Mouse (Mus musculus): Measurements from ENCODE around the gene Ankrd50.

Ankrd50 gene

GRCm38 (mm10) chr3:38484191-38485106 lies at the start of gene Ankrd50:
Gene Ankrd50 (minus strand): TSS chr3:38484844.
- DNase-seq (ENCODE audit: low spot score in 2 of 2) = peak; percentile 98 to 99

DNA sequence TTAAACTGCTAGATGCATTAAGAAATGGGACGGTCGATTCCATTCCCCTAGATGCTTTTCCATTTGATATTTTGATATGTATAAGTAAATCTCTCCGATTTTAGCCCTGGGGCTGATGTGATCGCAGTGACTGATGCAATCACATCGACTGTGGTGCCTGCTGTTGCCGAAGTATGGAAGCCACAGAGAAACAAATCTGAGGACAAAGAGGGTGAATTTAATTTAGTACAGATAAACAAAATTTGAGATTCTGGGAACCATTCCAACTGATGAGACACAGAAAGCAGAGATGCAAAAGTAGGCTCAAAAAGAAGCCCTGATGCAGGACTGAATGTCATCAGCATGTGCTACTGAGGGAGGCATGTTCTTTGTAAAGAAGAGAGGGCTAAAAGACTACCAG lies 49.6 kb upstream of the Ankrd50 start:
- DNase-seq (ENCODE audit: low spot score in 2 of 2) = no peak

GRCm38 (mm10) chr3:38520426-38520825 lies 35.8 kb upstream of the Ankrd50 start:
- no peak for DNase-seq (ENCODE audit: low spot score in 2 of 2)

DNA sequence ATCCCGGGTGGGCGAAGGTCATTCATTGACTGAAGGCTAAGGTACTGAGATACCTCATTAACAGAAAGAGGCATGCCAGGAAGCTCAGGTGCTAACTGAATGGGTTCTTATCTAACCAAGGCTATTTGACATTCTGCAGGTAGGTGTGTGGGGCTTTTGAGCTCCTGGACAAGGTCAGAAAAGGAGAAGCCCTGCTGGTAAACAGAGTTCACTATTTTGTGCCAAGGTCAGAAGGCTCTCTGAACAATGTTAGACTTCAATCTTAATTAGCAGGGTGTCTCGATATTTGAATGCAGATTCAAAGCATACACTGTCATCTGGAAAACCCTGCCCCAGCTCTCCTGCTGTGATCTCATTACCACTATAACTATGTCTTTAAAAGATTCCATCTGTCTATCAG lies 35.3 kb upstream of the Ankrd50 start:
- DNase-seq (ENCODE audit: low spot score in 2 of 2) = no peak

- no peak for DNase-seq (ENCODE audit: low spot score in 2 of 2)
Observed at GRCm38 (mm10) chr3:38503606-38504005, 19.0 kb upstream of the Ankrd50 start.

- no peak for DNase-seq (ENCODE audit: low spot score in 2 of 2)
Observed at GRCm38 (mm10) chr3:38502156-38502555, 17.5 kb upstream of the Ankrd50 start.

DNA sequence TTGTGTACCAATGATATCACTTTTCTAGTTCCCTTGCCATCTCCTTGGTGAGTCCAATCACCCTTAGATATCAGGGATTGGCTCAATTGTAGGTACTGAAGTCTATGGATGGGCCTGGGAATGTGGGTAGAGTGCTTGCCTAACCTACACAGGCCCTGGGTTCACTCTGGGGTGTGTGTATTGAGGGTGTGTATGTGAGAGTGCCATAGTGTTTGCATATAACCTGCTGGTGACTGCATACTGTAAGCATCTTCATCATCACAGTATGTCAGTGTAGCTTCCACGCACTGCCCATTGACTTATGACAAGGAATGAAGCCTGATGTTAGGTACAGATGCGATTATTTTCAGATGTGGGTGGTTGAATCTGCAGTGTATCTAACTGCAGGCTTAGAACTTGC lies 17.1 kb upstream of the Ankrd50 start:
- DNase-seq (ENCODE audit: low spot score in 2 of 2) = no peak

DNA sequence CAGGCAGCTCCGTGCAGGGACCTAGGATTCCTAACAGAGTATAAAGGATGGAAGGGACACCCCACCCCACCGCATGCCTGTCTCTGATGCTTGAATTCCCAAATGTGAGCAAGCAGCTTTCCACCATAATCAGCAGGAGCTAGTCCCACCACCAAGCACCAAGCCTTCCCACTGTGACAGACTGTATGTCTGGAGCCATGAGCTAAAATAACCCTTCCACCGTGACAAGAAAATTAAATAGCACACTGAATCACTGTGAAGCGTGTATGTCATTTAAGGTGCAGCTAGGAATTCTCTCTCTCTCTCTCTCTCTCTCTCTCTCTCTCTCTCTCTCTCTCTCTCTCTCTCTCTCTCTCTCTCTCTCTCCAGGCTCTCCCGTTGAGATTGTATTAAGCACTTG lies 16.7 kb upstream of the Ankrd50 start:
- no peak for DNase-seq (ENCODE audit: low spot score in 2 of 2)

GRCm38 (mm10) chr3:38498561-38498960 lies 13.9 kb upstream of the Ankrd50 start:
- no peak for DNase-seq (ENCODE audit: low spot score in 2 of 2)

GRCm38 (mm10) chr3:38496795-38497385 lies 12.2 kb upstream of the Ankrd50 start:
- DNase-seq (ENCODE audit: low spot score in 2 of 2) = no peak

- DNase-seq (ENCODE audit: low spot score in 2 of 2) = no peak
Observed at GRCm38 (mm10) chr3:38491702-38492101, 7.1 kb upstream of the Ankrd50 start.

GRCm38 (mm10) chr3:38491236-38491635 lies 6.6 kb upstream of the Ankrd50 start:
- DNase-seq (ENCODE audit: low spot score in 2 of 2) = no peak

- peak in 1 of 2 experiments; percentile 6 for DNase-seq (ENCODE audit: low spot score in 2 of 2)
Observed at GRCm38 (mm10) chr3:38490720-38491119, 6.1 kb upstream of the Ankrd50 start.

DNA sequence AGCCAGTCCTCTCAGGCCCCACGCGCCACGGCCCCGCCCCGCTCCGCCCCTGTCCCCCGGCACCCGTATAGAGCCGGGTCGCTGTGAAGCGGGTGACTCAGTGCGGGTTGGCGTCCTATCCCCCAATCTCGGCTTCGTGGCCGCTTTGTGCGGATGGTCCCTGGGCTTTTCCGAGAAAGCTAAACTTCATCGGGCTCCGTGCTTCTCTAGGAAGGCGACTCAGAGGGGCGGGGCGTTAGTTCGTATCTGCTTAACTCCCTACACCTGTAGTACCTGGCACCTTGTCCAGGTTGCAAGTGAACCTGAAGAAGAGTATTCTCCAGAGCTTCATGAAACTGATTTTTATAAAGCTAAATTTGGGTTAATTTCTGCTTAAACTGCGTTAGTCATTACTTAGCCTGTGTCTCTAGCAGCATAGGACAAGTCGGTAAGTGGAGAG lies 482 bp upstream of the Ankrd50 start:
- no peak for DNase-seq (ENCODE audit: low spot score in 2 of 2)

GRCm38 (mm10) chr3:38483551-38483950 lies 1.1 kb downstream of the Ankrd50 start:
- no peak for DNase-seq (ENCODE audit: low spot score in 2 of 2)

DNA sequence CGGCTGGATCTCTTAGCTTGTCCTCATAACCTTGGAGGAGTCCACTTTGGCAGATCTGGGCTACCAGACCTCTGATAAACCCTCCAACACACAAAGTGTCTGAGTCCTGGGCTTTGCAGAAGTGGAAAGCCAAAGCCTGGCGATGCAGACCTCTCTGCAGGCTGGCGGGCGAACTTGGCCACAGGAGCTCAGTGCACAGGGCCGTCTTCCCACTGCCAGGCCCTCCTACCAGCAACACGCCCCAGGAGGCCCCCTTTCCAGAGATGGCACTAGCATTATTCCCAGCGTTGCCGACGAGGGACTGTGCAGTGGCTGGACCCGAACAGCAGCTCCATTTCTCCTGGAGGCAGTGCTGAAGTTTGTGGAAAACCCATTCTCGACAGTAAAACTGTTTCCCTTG lies 1.9 kb downstream of the Ankrd50 start:
- no peak for DNase-seq (ENCODE audit: low spot score in 2 of 2)

DNA sequence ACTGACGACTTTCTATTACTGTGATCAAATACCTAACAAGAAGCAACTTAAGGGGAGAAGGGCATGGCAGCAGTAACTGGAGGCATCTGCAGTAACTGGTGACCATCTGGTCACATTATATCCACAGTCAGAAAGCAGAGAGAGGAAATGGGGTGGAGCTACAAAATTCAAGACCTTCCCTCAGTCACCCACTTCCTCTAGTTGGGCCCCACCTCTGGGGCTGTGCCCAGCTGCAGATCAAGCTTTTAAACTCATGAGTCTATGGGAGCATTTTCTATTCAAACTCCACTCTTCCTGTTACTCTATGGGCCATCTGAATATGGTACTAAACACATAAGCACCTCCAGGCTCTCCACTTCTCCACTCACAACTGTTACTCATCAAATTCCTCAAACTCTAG lies 3.5 kb downstream of the Ankrd50 start:
- DNase-seq (ENCODE audit: low spot score in 2 of 2) = no peak

- no peak for DNase-seq (ENCODE audit: low spot score in 2 of 2)
Observed at GRCm38 (mm10) chr3:38477936-38478335, 6.7 kb downstream of the Ankrd50 start.

DNA sequence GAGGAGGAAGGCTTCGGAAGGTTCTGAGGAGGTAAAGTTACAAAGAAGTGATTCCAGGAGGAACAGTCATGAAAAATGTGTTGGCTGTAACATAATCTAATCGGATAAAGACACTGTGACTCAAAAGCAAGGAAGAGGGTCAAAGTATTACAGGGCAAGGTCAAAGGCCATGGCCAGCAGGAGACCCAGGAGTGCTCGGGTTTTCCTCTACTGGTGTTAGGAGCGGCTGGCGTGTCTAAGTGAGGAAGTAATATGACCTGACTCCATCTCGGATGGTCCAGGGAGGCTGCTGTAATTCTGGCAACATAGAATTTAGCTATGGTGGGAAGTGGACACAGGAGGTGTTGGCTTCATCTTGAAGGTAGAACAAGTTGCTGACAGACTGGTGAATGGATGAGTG lies 9.1 kb downstream of the Ankrd50 start:
- DNase-seq (ENCODE audit: low spot score in 2 of 2) = no peak

- DNase-seq (ENCODE audit: low spot score in 2 of 2) = no peak
Observed at GRCm38 (mm10) chr3:38473138-38473537, 11.5 kb downstream of the Ankrd50 start.

GRCm38 (mm10) chr3:38471516-38471915 lies 13.1 kb downstream of the Ankrd50 start:
- no peak for DNase-seq (ENCODE audit: low spot score in 2 of 2)

GRCm38 (mm10) chr3:38468131-38468530 lies 16.5 kb downstream of the Ankrd50 start:
- DNase-seq (ENCODE audit: low spot score in 2 of 2) = no peak

DNA sequence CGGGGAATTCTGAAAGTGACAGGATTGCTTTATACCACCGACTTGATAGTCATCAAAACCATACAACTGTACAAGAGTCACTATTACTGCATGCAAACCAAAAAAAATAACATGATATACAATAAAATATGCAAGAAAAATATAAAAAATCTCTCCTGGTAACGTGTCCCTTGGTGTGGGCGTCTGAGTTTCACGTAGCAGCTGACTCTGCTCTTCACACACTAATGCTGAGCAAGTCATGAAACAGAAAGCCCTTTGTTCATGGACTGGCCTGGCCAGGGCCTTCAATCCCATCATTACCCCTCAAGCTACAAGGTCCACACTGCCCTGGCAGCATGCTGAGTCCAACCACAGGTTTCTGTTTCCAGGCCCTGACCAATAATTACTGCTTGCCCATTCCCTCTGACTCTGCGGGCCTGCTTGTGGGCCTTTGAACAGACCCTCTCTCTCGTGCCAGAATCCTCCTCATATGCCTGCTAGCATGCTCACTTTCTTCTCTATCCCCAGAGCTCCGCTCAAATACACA lies 17.7 kb downstream of the Ankrd50 start:
- DNase-seq (ENCODE audit: low spot score in 2 of 2) = no peak

Measured in urinary bladder, postnatal 36 days (tissue).